Mouse (Mus musculus): ENCODE results near the gene Srp68. TPM values are rescaled to one million over a fixed set of nuclear protein-coding genes. Genes with fewer than 3 reads are reported as not detected.

Gene Srp68
- polyA plus RNA-seq, 1 experiment from 2014 or later, result 89.5 TPM

DNA sequence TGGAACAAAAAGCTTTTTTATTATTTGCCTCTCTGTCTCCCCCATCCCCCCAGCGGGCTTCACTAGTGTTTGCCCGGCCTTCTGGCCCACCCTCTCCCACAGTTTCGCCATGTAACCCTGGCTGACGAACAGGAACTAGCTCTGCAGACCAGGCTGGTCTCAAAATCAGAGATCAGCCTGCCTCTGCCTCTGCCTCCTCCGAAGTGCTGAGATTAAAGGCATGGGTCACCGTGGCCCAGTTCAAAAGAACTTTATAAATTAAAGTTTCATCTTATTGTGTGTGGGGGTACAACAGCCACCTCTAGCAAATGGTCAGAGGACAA lies 76.5 kb downstream of the Srp68 start:
- H3K4me3 ChIP-seq (replicated peaks), result 0 out of 2 replicates have a peak overlapping the region, but pooled peaks have one; percentile 12
- no peaks in the 10 kb centered on the region for H3K9me3 ChIP-seq
- ATAC-seq (ENCODE audit: insufficient read depth, low FRiP score, low read depth), result no peak
- peaks cover 3% of the 10 kb centered on the region; the same call in 1 of the 2 replicates for H3K4me1 ChIP-seq
- H3K4me2 ChIP-seq, result peak overlapping the region; percentile 67; the same call in 1 of the 2 replicates
- no peaks in the 10 kb centered on the region for H3K27me3 ChIP-seq (replicated peaks)
- H3K27ac ChIP-seq, result no peak overlapping the region
- no peak overlapping the region for H3K9ac ChIP-seq
- H3K36me3 ChIP-seq, result peaks cover 6% of the 10 kb centered on the region; the same call in 1 of the 2 replicates
- 84% methylated on average over 6 of the region's 6 CpGs for WGBS

DNA sequence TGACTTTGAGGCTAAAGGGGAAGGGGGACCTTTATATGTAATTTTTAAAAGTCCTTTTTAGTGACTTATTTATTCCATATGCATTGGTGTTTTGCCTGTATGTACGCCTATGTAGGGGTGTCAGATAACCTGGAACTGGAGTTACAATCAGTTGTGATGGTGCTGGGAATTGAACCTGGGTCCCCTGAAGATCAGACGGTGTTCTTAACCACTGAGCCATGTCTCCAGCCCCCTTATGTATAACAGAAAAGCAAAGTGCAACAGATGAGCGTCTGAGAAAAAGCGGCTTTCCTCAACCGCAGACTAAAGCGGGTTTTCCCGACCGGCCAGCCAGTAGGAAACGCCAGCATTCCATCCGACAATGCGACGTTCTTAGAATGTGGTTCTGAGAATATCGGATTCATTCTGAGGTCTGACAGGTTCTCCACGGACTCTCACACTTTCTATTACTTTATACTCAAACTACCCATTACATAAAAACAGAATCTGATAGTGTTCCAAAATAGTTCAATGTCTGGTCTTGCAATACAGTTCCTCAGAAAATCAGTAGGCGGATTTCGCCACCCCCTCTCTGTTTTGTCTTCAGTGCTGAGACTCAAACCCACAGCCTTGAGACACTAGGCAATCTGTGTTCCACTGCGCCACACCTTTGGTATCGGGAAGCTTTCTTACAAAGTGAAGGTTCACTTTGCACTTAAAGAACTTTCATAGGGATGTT lies 77.0 kb downstream of the Srp68 start:
- no peak for ATAC-seq (ENCODE audit: insufficient read depth, low FRiP score, low read depth)
- H3K27ac ChIP-seq, result no peak overlapping the region
- 95% methylated on average over 18 of the region's 18 CpGs for WGBS
- no peak overlapping the region for H3K4me3 ChIP-seq (replicated peaks)
- H3K9ac ChIP-seq, result no peak overlapping the region
- no peaks in the 10 kb centered on the region for H3K9me3 ChIP-seq
- peaks cover 6% of the 10 kb centered on the region; the same call in 1 of the 2 replicates for H3K36me3 ChIP-seq
- H3K4me2 ChIP-seq, result peak overlapping the region; percentile 67; the same call in 1 of the 2 replicates
- H3K4me1 ChIP-seq, result peaks cover 3% of the 10 kb centered on the region; the same call in 1 of the 2 replicates
- no peaks in the 10 kb centered on the region for H3K27me3 ChIP-seq (replicated peaks)

GRCm38 (mm10) chr11:116196336-116196735 lies 77.7 kb downstream of the Srp68 start:
- H3K4me3 ChIP-seq (replicated peaks), result no peak overlapping the region
- no peaks in the 10 kb centered on the region for H3K9me3 ChIP-seq
- no peaks in the 10 kb centered on the region for H3K27me3 ChIP-seq (replicated peaks)
- 85% methylated on average over 3 of the region's 3 CpGs for WGBS
- H3K4me2 ChIP-seq, result no peak overlapping the region
- H3K4me1 ChIP-seq, result peaks cover 3% of the 10 kb centered on the region; the same call in 1 of the 2 replicates
- H3K9ac ChIP-seq, result no peak overlapping the region
- H3K27ac ChIP-seq, result no peak overlapping the region
- ATAC-seq (ENCODE audit: insufficient read depth, low FRiP score, low read depth), result no peak
- peaks cover 6% of the 10 kb centered on the region; the same call in 1 of the 2 replicates for H3K36me3 ChIP-seq

DNA sequence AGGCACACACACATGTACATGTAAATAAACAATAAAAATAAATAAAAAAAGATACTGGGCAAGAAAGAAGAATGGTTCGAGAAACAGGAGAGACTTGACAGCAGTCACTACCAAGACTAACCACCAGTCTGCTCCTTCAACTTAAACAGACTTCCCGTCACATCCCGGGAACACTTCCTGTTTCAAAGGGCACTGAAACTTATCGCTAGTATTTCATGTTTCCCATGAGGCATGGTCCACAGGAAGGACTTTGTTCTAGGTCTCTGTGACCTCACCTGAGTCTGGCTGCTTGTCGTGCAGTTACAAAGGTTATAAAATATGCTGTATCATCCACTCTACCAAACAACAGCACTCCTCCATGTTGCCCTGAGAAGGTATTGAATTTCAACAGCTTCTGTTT lies 78.8 kb downstream of the Srp68 start:
- no peaks in the 10 kb centered on the region for H3K27me3 ChIP-seq (replicated peaks)
- ATAC-seq (ENCODE audit: insufficient read depth, low FRiP score, low read depth), result no peak
- H3K4me3 ChIP-seq (replicated peaks), result no peak overlapping the region
- peak overlapping the region; percentile 23; the same call in 1 of the 2 replicates for H3K27ac ChIP-seq
- H3K9ac ChIP-seq, result no peak overlapping the region
- peaks cover 3% of the 10 kb centered on the region; the same call in 1 of the 2 replicates for H3K4me1 ChIP-seq
- 60% methylated on average over 5 of the region's 5 CpGs for WGBS
- no peaks in the 10 kb centered on the region for H3K9me3 ChIP-seq
- 0 out of 2 replicates have a peak overlapping the region, but pooled peaks have one; percentile 19 for H3K4me2 ChIP-seq
- H3K36me3 ChIP-seq, result peaks cover 10% of the 10 kb centered on the region; the same call in 1 of the 2 replicates

Other genes starting within 250 kb of the Srp68 start
- 1,577 and 1,755 TPM in 2 replicates for gene H3f3b, start 246.3 kb downstream of the Srp68 start, polyA plus RNA-seq (2015; fragmentation: Nextera tagmentation; extraction: Ambion mirVana)
- gene Unk, start 243.9 kb downstream of the Srp68 start, polyA plus RNA-seq (2015; fragmentation: Nextera tagmentation; extraction: Ambion mirVana), result 27.3 and 33.2 TPM in 2 replicates
- 6.5 and 8.0 TPM in 2 replicates for gene Unc13d, start 196.3 kb downstream of the Srp68 start, polyA plus RNA-seq (2015; fragmentation: Nextera tagmentation; extraction: Ambion mirVana)
- 70.4 and 77.6 TPM in 2 replicates for gene Wbp2, start 187.2 kb downstream of the Srp68 start, polyA plus RNA-seq (2015; fragmentation: Nextera tagmentation; extraction: Ambion mirVana)
- 27.6 and 30.9 TPM in 2 replicates for gene Trim47, start 147.0 kb downstream of the Srp68 start, polyA plus RNA-seq (2015; fragmentation: Nextera tagmentation; extraction: Ambion mirVana)
- 5.7 and 6.5 TPM in 2 replicates for gene Trim65, start 143.1 kb downstream of the Srp68 start, polyA plus RNA-seq (2015; fragmentation: Nextera tagmentation; extraction: Ambion mirVana)
- gene Mrpl38, start 135.3 kb downstream of the Srp68 start, polyA plus RNA-seq (2015; fragmentation: Nextera tagmentation; extraction: Ambion mirVana), result 94.8 and 102 TPM in 2 replicates
- gene Fbf1, start 106.1 kb downstream of the Srp68 start, polyA plus RNA-seq (2015; fragmentation: Nextera tagmentation; extraction: Ambion mirVana), result 26.8 and 31.8 TPM in 2 replicates
- gene Ten1, start 75.4 kb downstream of the Srp68 start, polyA plus RNA-seq (2015; fragmentation: Nextera tagmentation; extraction: Ambion mirVana), result 74.8 and 78.3 TPM in 2 replicates
- gene Acox1, start 75.2 kb downstream of the Srp68 start, polyA plus RNA-seq (2015; fragmentation: Nextera tagmentation; extraction: Ambion mirVana), result 33.6 and 38.1 TPM in 2 replicates
- 9.8 and 17.0 TPM in 2 replicates for gene Evpl, start 36.1 kb downstream of the Srp68 start, polyA plus RNA-seq (2015; fragmentation: Nextera tagmentation; extraction: Ambion mirVana)
- 0.15 and 0.35 TPM in 2 replicates for gene Galr2, start 6.7 kb upstream of the Srp68 start, polyA plus RNA-seq (2015; fragmentation: Nextera tagmentation; extraction: Ambion mirVana)
- 52.3 and 52.9 TPM in 2 replicates for gene Exoc7, start 33.0 kb upstream of the Srp68 start, polyA plus RNA-seq (2015; fragmentation: Nextera tagmentation; extraction: Ambion mirVana)
- 0.97 and 1.1 TPM in 2 replicates for gene Foxj1, start 61.2 kb upstream of the Srp68 start, polyA plus RNA-seq (2015; fragmentation: Nextera tagmentation; extraction: Ambion mirVana)
- gene Rnf157, start 138.8 kb upstream of the Srp68 start, polyA plus RNA-seq (2015; fragmentation: Nextera tagmentation; extraction: Ambion mirVana), result 13.5 and 14.5 TPM in 2 replicates
- 37.7 and 37.9 TPM in 2 replicates for gene Ubald2, start 159.9 kb upstream of the Srp68 start, polyA plus RNA-seq (2015; fragmentation: Nextera tagmentation; extraction: Ambion mirVana)
- 0.46 and 0.50 TPM in 2 replicates for gene Qrich2, start 192.0 kb upstream of the Srp68 start, polyA plus RNA-seq (2015; fragmentation: Nextera tagmentation; extraction: Ambion mirVana)
- 196 and 218 TPM in 2 replicates for gene Prpsap1, start 220.0 kb upstream of the Srp68 start, polyA plus RNA-seq (2015; fragmentation: Nextera tagmentation; extraction: Ambion mirVana)